Mouse (Mus musculus): Measurements from ENCODE around the gene Tbc1d8b.

GRCm38 (mm10) chrX:139769975-139770637 is 85.3 kb downstream of the Tbc1d8b start:
- TF ChIP-seq POLR2A (IDR thresholded peaks at IDR 0.05; ENCODE audit: low read depth, low read length) (no peak), CTCF (IDR thresholded peaks at IDR 0.05; ENCODE audit: extremely low read depth, insufficient read depth, insufficient read length, insufficient replicate concordance) (no peak)
